ENCODE assay signal across 19 mouse cellular contexts in genomic region chr10:68107716-68108115, GRCm38 (mm10).
DNase-seq lines count a peak whose midpoint lies in the region; ATAC-seq and TF ChIP-seq lines count a peak whose summit lies in the region.
"Had no signal": no experiment of that assay in that cellular context is flagged by ENCODE, and none has a peak within 500 bp of the region (broad histone marks: within the 10 kb centered on the region; RNA-seq: fewer than 3 reads in every experiment).

No protein-coding gene starts in this region.

- TF ChIP-seq POLR2A in testis, adult 2 months (IDR thresholded peaks at IDR 0.05; ENCODE audit: control insufficient read depth, low read depth, low read length) = no peak

- WGBS in forebrain, embryonic 14.5 days = 89% methylated on average over 6 of the region's 6 CpGs
- 88% methylated on average over 6 of the region's 6 CpGs for WGBS in forebrain, embryonic 11.5 days
- 86% methylated on average over 6 of the region's 6 CpGs for WGBS in hindbrain, embryonic 14.5 days
- 88% methylated on average over 6 of the region's 6 CpGs for WGBS in hindbrain, embryonic 10.5 days

- no peaks in the 10 kb centered on the region for H3K27me3 ChIP-seq in forebrain, embryonic 14.5 days (replicated peaks; ENCODE audit: control insufficient read depth, insufficient read depth, low read length)
- H3K27me3 ChIP-seq in forebrain, embryonic 11.5 days (ENCODE audit: control insufficient read depth, insufficient read depth, low read length) = no peaks in the 10 kb centered on the region
- no peaks in the 10 kb centered on the region for H3K27me3 ChIP-seq in hindbrain, embryonic 14.5 days (ENCODE audit: control insufficient read depth, insufficient read depth, low read length)
- H3K27me3 ChIP-seq in hindbrain, embryonic 10.5 days (ENCODE audit: insufficient read depth, poor library complexity, severe bottlenecking) = no peaks in the 10 kb centered on the region
- no peaks in the 10 kb centered on the region for H3K27me3 ChIP-seq in testis, adult 2 months (ENCODE audit: control insufficient read depth, insufficient read depth, low read length)
- H3K27me3 ChIP-seq: embryonic facial prominence, embryonic 12.5 days; heart, embryonic 15.5 days; limb, embryonic 13.5 days had no signal

- TF ChIP-seq CTCF in testis, adult 2 months (IDR thresholded peaks at IDR 0.05; ENCODE audit: control insufficient read depth, insufficient read depth, insufficient replicate concordance, low read depth, low read length) = no peak

- DNase-seq in forebrain, embryonic 14.5 days (ENCODE audit: low spot score) = no peak
- no peak for DNase-seq in forebrain, embryonic 11.5 days (ENCODE audit: low spot score)
- no peak for DNase-seq in hindbrain, embryonic 14.5 days (ENCODE audit: low spot score)
- DNase-seq in hindbrain, embryonic 10.5 days (ENCODE audit: low spot score) = no peak
- no peak for DNase-seq in testis, postnatal 10 days (ENCODE audit: low spot score)
- no peak for DNase-seq in adrenal gland, postnatal 4 days (ENCODE audit: low spot score in 2 of 2)
- no peak for DNase-seq in right cerebral cortex, postnatal 10 days (ENCODE audit: low spot score in 2 of 2)
- DNase-seq: cerebellum, adult 11 months; cerebellum, postnatal 25 days; gastrocnemius, postnatal 25 days; kidney, adult 9 months; kidney, postnatal 36 days; lung, postnatal 10 days; right cerebral cortex, postnatal 14 days had no signal

- H3K27ac ChIP-seq in forebrain, embryonic 14.5 days (ENCODE audit: low read depth, low read length) = 0 out of 2 replicates have a peak overlapping the region, but pooled peaks have one; percentile 39
- no peak overlapping the region for H3K27ac ChIP-seq in forebrain, embryonic 11.5 days (ENCODE audit: low read depth, low read length)
- H3K27ac ChIP-seq in hindbrain, embryonic 14.5 days = peak overlapping the region; percentile 69
- no peak overlapping the region for H3K27ac ChIP-seq in hindbrain, embryonic 10.5 days
- H3K27ac ChIP-seq in testis, adult 2 months (ENCODE audit: control insufficient read depth, insufficient read depth, low read depth, low read length) = peak overlapping the region; percentile 26; the same call in 1 of the 2 replicates
- H3K27ac ChIP-seq: embryonic facial prominence, embryonic 12.5 days; heart, embryonic 15.5 days; limb, embryonic 13.5 days had no signal

- H3K4me2 ChIP-seq in forebrain, embryonic 14.5 days (ENCODE audit: low read length) = no peak overlapping the region
- no peak overlapping the region for H3K4me2 ChIP-seq in forebrain, embryonic 11.5 days (ENCODE audit: low read depth, low read length, severe bottlenecking)
- no peak overlapping the region for H3K4me2 ChIP-seq in hindbrain, embryonic 14.5 days (replicated peaks)
- H3K4me2 ChIP-seq: embryonic facial prominence, embryonic 12.5 days; heart, embryonic 15.5 days; limb, embryonic 13.5 days had no signal

- no peaks in the 10 kb centered on the region for H3K9me3 ChIP-seq in forebrain, embryonic 14.5 days (replicated peaks; ENCODE audit: control insufficient read depth, low read length)
- no peaks in the 10 kb centered on the region for H3K9me3 ChIP-seq in forebrain, embryonic 11.5 days (ENCODE audit: control insufficient read depth, low read length)
- H3K9me3 ChIP-seq in hindbrain, embryonic 14.5 days (ENCODE audit: control insufficient read depth, low read length) = no peaks in the 10 kb centered on the region
- H3K9me3 ChIP-seq in hindbrain, embryonic 10.5 days = no peaks in the 10 kb centered on the region
- H3K9me3 ChIP-seq: embryonic facial prominence, embryonic 12.5 days; heart, embryonic 15.5 days; limb, embryonic 13.5 days; megakaryocyte, embryonic 14.5 days had no signal

- no peak for ATAC-seq in forebrain, embryonic 14.5 days
- ATAC-seq in forebrain, embryonic 11.5 days (replicated peaks; ENCODE audit: low FRiP score) = no peak
- no peak for ATAC-seq in hindbrain, embryonic 14.5 days (ENCODE audit: low FRiP score)

- H3K4me3 ChIP-seq in forebrain, embryonic 14.5 days (ENCODE audit: low read depth, low read length) = no peak overlapping the region
- H3K4me3 ChIP-seq in forebrain, embryonic 11.5 days (ENCODE audit: low read depth, low read length) = no peak overlapping the region
- H3K4me3 ChIP-seq in hindbrain, embryonic 14.5 days (replicated peaks; ENCODE audit: low read length) = no peak overlapping the region
- no peak overlapping the region for H3K4me3 ChIP-seq in hindbrain, embryonic 10.5 days
- H3K4me3 ChIP-seq in testis, adult 2 months (ENCODE audit: control insufficient read depth, low read depth, low read length) = no peak overlapping the region
- H3K4me3 ChIP-seq: embryonic facial prominence, embryonic 12.5 days; heart, embryonic 15.5 days; limb, embryonic 13.5 days; megakaryocyte, embryonic 14.5 days had no signal

- no peak overlapping the region for H3K9ac ChIP-seq in forebrain, embryonic 14.5 days (ENCODE audit: low read length)
- H3K9ac ChIP-seq in forebrain, embryonic 11.5 days (ENCODE audit: low read length) = no peak overlapping the region
- no peak overlapping the region for H3K9ac ChIP-seq in hindbrain, embryonic 14.5 days
- H3K9ac ChIP-seq: embryonic facial prominence, embryonic 12.5 days; heart, embryonic 15.5 days; limb, embryonic 13.5 days had no signal

- peaks cover 7% of the 10 kb centered on the region; the same call in 1 of the 2 replicates for H3K4me1 ChIP-seq in forebrain, embryonic 14.5 days (ENCODE audit: control insufficient read depth, insufficient read depth, low read length)
- H3K4me1 ChIP-seq in forebrain, embryonic 11.5 days (replicated peaks; ENCODE audit: control insufficient read depth, insufficient read depth, low read length) = peaks cover 10% of the 10 kb centered on the region; the same call in 1 of the 2 replicates
- peaks cover 49% of the 10 kb centered on the region for H3K4me1 ChIP-seq in hindbrain, embryonic 14.5 days (replicated peaks; ENCODE audit: control insufficient read depth, insufficient read depth, low read length)
- H3K4me1 ChIP-seq in hindbrain, embryonic 10.5 days (replicated peaks) = peaks cover 45% of the 10 kb centered on the region
- H3K4me1 ChIP-seq in testis, adult 2 months (ENCODE audit: control insufficient read depth, insufficient read depth, low read length) = peaks cover 4% of the 10 kb centered on the region; the same call in 1 of the 2 replicates

- no peaks in the 10 kb centered on the region for H3K36me3 ChIP-seq in forebrain, embryonic 14.5 days (ENCODE audit: control insufficient read depth, insufficient read depth, low read length)
- no peaks in the 10 kb centered on the region for H3K36me3 ChIP-seq in forebrain, embryonic 11.5 days (ENCODE audit: control insufficient read depth, insufficient read depth, low read length)
- H3K36me3 ChIP-seq in hindbrain, embryonic 14.5 days (replicated peaks; ENCODE audit: control insufficient read depth, insufficient read depth) = no peaks in the 10 kb centered on the region
- H3K36me3 ChIP-seq in hindbrain, embryonic 10.5 days = peaks cover 10% of the 10 kb centered on the region
- H3K36me3 ChIP-seq in testis, adult 2 months (ENCODE audit: control insufficient read depth, insufficient read depth, low read length) = no peaks in the 10 kb centered on the region

Comparison
In these comparisons a context has a peak if more than half of its experiments do, and no peak if none do; other contexts are left out.
1. H3K27ac ChIP-seq: peak in forebrain, embryonic 14.5 days (single experiment), hindbrain, embryonic 14.5 days (single experiment) and testis, adult 2 months (single experiment); none in forebrain, embryonic 11.5 days (single experiment) and hindbrain, embryonic 10.5 days (single experiment).